Mouse (Mus musculus) stomach, embryonic 16.5 days (tissue): ENCODE measurements at regions not wholly inside any gene's neighbourhood (a gene's known extent, or its start where the extent isn't known, plus 50 kb on each side); places are given as distances from the start of the nearest gene placed in this dataset.

Experiments used
- ATAC-seq: fragments of 200-750 bp; cut with Nextera tagmentation; 2 replicates; pipeline ENCODE4 v1.8.0; 2017; ENCODE audit warnings: moderate number of reproducible peaks, moderate TSS enrichment; ENCODE audit not compliant: insufficient read depth, low FRiP score
- H3K27ac ChIP-seq: fragments of 300-500 bp; sonication (generic); 2 replicates; pipeline ENCODE4 v1.5.1; 2014; ENCODE audit warnings: low read length
- H3K27me3 ChIP-seq: fragments of 300-500 bp; sonication (generic); 2 replicates; pipeline ENCODE4 v1.6.1; 2014; ENCODE audit warnings: low read length, control low read depth, mixed read lengths; ENCODE audit not compliant: control insufficient read depth, insufficient read depth
- H3K36me3 ChIP-seq: fragments of 300-500 bp; sonication (generic); 2 replicates; pipeline ENCODE4 v1.6.1; 2014; ENCODE audit warnings: low read length; ENCODE audit not compliant: control insufficient read depth, insufficient read depth
- H3K4me1 ChIP-seq: fragments of 300-500 bp; sonication (generic); 2 replicates; pipeline ENCODE4 v1.6.1; 2014; ENCODE audit warnings: low read length, control low read depth, mixed read lengths; ENCODE audit not compliant: control insufficient read depth, insufficient read depth
- H3K4me2 ChIP-seq: fragments of 300-500 bp; sonication (generic); 2 replicates; pipeline ENCODE4 v1.6.1; 2014; ENCODE audit warnings: low read depth, low read length, mixed read lengths
- H3K4me3 ChIP-seq: fragments of 300-500 bp; sonication (generic); replicated peaks from 2 replicates; pipeline ENCODE4 v1.5.1; 2014; ENCODE audit warnings: mild to moderate bottlenecking, low read length
- H3K9ac ChIP-seq: fragments of 300-500 bp; sonication (generic); 2 replicates; pipeline ENCODE4 v1.6.1; 2014; ENCODE audit warnings: low read length
- H3K9me3 ChIP-seq: fragments of 300-500 bp; sonication (generic); replicated peaks from 2 replicates; pipeline ENCODE4 v1.6.1; 2016; ENCODE audit warnings: low read length, control low read depth; ENCODE audit not compliant: control insufficient read depth
- WGBS: fragments of 180-500 bp; shearing (Covaris S2); extraction: QIAGEN DNeasy Blood & Tissue Kit; methylation state at CpG from one replicate; pipeline ENCODE4 v1.1.7; 2014; 5-methylcytosine and 5-hydroxymethylcytosine counted together

DNA sequence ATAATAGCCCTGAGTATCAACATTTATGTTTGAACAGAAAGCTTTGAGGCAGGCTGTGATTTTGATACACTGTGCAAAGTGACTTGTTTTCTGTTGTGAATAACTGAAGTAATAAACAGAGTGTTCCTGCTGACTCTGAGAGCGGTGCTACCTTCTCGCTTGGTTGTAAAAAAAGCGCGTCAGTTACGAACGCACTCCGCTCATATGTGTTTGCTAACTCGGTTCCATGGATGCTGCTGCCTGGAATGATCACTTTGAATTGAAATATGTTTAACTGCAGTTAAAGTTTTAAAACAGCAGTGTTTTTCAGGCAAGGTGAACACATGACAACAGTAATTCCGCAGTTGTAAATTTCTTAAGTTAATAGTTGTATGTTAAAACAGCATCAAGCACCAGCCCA is 567.7 kb downstream of the Prkd1 start:
- no peak overlapping the region for H3K4me2 ChIP-seq
- H3K4me3 ChIP-seq, result no peak overlapping the region
- no peak overlapping the region for H3K9ac ChIP-seq
- no peaks in the 10 kb centered on the region for H3K27me3 ChIP-seq
- ATAC-seq, result no peak
- 88% methylated on average over 9 of the region's 9 CpGs for whole genome bisulfite sequencing
- no peaks in the 10 kb centered on the region for H3K9me3 ChIP-seq
- no peaks in the 10 kb centered on the region for H3K36me3 ChIP-seq
- H3K4me1 ChIP-seq, result no peaks in the 10 kb centered on the region
- H3K27ac ChIP-seq, result no peak overlapping the region

DNA sequence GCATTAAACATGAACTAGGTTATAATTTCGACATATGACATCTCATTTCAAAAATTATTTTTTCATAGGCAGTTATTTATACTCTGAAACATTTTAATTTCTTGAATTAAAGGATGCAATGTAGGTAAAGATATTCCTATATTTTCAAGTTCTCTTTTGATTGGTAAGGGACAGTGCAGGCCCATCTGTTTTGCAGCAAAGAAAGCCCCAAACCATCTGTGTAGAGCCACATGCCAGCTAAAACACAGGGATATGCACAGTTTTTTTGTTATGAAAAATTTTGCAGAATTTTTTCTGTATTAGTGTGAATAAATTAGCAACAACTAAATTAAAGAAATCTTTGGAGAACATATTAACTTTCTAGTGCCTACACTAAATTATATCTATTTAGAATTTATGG is 567.3 kb downstream of the Prkd1 start:
- no peak overlapping the region for H3K4me3 ChIP-seq
- no peak overlapping the region for H3K9ac ChIP-seq
- ATAC-seq, result no peak
- no peaks in the 10 kb centered on the region for H3K36me3 ChIP-seq
- H3K4me1 ChIP-seq, result no peaks in the 10 kb centered on the region
- H3K27me3 ChIP-seq, result no peaks in the 10 kb centered on the region
- no peak overlapping the region for H3K27ac ChIP-seq
- H3K9me3 ChIP-seq, result no peaks in the 10 kb centered on the region
- H3K4me2 ChIP-seq, result no peak overlapping the region
- 75% methylated on average over 1 of the region's 1 CpGs for WGBS

DNA sequence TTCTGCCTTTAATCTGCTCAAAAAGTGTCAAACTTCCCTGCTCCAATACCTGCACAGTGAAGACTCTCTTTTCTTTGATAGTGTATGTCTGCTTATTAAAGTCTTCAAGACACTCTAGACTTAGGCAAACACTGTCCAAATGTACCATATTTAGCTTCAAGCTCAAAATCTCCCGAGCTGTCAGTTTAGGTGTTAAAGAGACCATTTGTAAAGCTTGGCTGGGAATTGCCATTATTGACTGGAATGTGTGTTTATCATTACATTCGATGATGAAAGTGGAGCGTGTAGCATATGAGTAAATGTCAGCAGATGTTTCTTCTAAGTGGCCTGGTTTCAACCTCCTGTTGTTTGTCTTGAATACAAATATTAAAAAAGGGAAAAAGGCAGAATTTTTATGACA is 564.4 kb downstream of the Prkd1 start:
- H3K36me3 ChIP-seq, result no peaks in the 10 kb centered on the region
- no peaks in the 10 kb centered on the region for H3K27me3 ChIP-seq
- H3K4me2 ChIP-seq, result no peak overlapping the region
- no peak overlapping the region for H3K9ac ChIP-seq
- H3K4me1 ChIP-seq, result no peaks in the 10 kb centered on the region
- no peaks in the 10 kb centered on the region for H3K9me3 ChIP-seq
- no peak for ATAC-seq
- H3K4me3 ChIP-seq, result no peak overlapping the region
- no peak overlapping the region for H3K27ac ChIP-seq
- 35% methylated on average over 3 of the region's 3 CpGs for WGBS

DNA sequence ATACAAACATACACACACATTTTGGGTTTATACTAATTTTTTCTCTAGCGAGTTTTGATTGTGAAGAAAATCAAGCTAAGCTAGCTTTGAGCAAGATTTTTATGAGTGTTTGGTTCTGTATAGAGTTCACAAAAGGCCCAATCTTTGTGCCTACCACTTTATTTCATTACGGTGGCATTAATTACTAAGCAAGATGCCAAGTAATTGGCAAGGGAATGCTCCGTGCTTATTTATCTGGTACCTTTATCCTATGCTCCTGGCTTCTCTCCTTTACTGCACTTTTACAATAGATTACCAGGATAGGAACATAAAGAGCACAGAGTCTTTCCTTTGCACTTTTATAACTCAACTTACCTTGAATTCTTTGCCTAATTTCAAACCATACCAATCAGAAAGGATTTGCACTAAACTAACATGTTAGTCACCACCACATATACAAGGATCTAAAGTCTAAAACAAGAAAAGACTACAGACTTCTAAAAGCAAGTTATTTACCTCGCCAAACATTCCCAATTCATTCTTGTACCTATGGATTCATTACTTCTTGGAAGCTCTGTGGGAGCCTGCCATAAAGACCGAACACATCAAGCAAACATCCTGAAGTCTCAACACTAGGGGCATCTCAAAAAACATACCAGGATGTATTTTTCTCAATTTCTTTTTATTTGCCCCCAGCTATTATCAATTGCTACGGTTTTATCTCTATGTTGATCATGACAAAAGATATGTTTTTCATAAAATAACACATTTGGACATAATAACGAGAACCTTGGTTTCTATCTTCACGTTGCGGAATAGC is 537.5 kb downstream of the Prkd1 start:
- Histone ChIP-seq H3K36me3 (no peaks in the 10 kb centered on the region), H3K27ac (no peak overlapping the region), H3K4me3 (no peak overlapping the region), H3K4me2 (no peak overlapping the region), H3K9me3 (no peaks in the 10 kb centered on the region), H3K9ac (no peak overlapping the region), H3K27me3 (no peaks in the 10 kb centered on the region), H3K4me1 (no peaks in the 10 kb centered on the region)
- 86% methylated on average over 9 of the region's 9 CpGs for WGBS
- no peak for ATAC-seq

DNA sequence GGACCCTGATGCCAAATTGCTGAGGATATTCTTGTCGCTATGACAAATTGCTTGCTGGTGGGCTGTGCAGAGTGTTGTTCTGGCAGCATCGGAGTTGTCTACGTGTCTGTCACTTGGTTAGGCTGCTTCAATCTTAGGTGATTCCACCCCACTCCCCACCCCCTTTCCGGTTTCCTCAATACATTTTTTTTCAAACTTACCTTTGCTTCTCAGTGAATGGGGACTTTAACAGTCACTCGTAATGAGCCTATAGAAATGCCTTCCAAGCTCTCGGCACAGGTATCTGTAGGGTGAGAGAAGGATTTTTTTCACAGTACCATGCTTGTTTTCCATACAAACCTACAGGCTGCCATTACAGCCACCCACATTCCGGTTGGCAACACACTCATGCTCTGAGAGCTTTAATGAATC is 536.8 kb downstream of the Prkd1 start:
- no peak for ATAC-seq
- no peak overlapping the region for H3K9ac ChIP-seq
- H3K9me3 ChIP-seq, result no peaks in the 10 kb centered on the region
- WGBS, result 78% methylated on average over 7 of the region's 7 CpGs
- no peak overlapping the region for H3K27ac ChIP-seq
- H3K36me3 ChIP-seq, result no peaks in the 10 kb centered on the region
- no peaks in the 10 kb centered on the region for H3K4me1 ChIP-seq
- H3K4me3 ChIP-seq, result no peak overlapping the region
- H3K4me2 ChIP-seq, result no peak overlapping the region
- H3K27me3 ChIP-seq, result no peaks in the 10 kb centered on the region

DNA sequence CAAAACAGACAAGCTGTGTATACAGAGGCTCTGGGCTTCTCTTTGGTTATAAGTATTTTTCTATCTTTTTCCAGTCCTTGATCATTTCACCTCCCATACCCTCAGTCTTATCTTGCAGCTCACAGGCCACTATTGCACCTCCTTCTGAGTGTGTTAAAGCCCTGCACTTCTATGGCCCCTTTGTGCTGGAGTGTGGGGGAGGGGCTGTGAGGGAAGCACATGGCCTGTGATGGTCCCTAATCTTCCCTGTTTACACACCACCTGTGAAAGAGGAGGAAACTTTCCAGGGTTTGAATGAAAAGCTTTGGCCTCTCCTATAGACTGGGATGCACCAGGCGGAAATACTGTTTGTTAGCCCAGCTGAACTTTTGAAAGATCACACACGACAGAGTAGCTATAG is 533.0 kb downstream of the Prkd1 start:
- WGBS, result 52% methylated on average over 2 of the region's 2 CpGs
- Histone ChIP-seq H3K4me3 (no peak overlapping the region), H3K27ac (no peak overlapping the region), H3K27me3 (no peaks in the 10 kb centered on the region), H3K4me2 (no peak overlapping the region), H3K9me3 (no peaks in the 10 kb centered on the region), H3K36me3 (no peaks in the 10 kb centered on the region), H3K4me1 (no peaks in the 10 kb centered on the region), H3K9ac (no peak overlapping the region)
- ATAC-seq, result no peak; the same call in 1 of the 2 replicates

DNA sequence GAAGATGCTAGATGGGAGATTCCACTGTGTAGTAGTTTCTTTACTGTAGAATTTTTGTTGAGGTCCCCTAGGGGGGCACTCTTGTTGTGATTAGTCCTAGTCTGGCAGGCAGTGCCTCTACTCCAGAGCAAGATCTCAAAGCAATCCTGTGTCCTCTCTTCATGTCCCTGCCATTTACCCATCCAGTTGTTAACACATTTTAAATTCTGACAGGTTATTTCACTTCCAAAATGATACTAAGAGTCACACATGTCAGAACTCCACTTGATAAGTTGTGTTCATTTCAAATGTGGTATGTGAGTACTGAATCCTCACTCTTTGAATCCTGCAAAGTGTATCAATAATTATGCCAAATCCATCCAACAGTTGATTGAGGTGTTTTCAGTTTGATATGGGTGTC is 530.6 kb downstream of the Prkd1 start:
- Histone ChIP-seq H3K9ac (no peak overlapping the region), H3K36me3 (no peaks in the 10 kb centered on the region), H3K4me1 (no peaks in the 10 kb centered on the region), H3K4me2 (no peak overlapping the region), H3K27me3 (no peaks in the 10 kb centered on the region), H3K27ac (no peak overlapping the region), H3K9me3 (no peaks in the 10 kb centered on the region), H3K4me3 (no peak overlapping the region)
- no peak for ATAC-seq

DNA sequence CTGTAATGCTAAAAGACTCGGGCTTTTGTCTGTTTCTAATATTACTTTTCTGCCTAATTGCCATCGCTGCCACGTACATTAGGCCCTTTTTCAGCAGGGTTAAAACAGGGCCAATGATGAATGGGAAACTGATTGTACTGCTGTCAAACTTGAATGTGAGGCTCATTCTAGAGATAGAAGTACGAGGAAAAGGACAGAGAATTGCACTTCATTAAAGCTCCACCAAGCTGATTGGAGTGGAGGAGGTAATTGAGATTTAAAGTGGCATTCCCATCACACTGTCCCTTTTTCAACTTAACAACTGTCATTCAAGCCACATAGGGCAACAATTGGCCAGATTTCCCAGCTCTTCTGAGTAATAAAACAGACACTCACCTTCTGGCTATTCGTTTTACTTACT is 526.8 kb downstream of the Prkd1 start:
- no peaks in the 10 kb centered on the region for H3K9me3 ChIP-seq
- H3K27me3 ChIP-seq, result no peaks in the 10 kb centered on the region
- WGBS, result 52% methylated on average over 5 of the region's 5 CpGs
- no peaks in the 10 kb centered on the region for H3K4me1 ChIP-seq
- ATAC-seq, result no peak
- no peak overlapping the region for H3K4me3 ChIP-seq
- no peaks in the 10 kb centered on the region for H3K36me3 ChIP-seq
- no peak overlapping the region for H3K4me2 ChIP-seq
- no peak overlapping the region for H3K9ac ChIP-seq
- H3K27ac ChIP-seq, result no peak overlapping the region

DNA sequence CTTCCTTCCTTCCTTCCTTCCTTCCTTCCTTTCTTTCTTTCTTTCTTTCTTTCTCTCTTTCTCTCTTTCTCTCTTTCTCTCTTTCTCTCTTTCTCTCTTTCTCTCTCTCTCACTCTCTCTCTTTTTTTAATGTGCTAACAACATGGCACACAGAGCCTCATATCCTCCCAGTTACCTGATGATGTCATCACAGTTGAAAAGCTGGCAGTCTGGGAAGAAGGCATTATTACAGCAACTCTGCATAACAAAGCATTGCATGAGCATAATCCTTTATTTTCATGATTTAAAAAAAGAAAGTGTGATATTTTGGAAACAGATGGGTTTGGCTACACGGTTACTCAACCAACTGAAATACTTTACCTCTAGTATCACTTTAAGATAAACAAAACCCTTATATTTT is 525.9 kb downstream of the Prkd1 start:
- no peak overlapping the region for H3K4me3 ChIP-seq
- no peak overlapping the region for H3K9ac ChIP-seq
- H3K27ac ChIP-seq, result no peak overlapping the region
- H3K9me3 ChIP-seq, result no peaks in the 10 kb centered on the region
- no peaks in the 10 kb centered on the region for H3K27me3 ChIP-seq
- ATAC-seq, result no peak
- H3K4me1 ChIP-seq, result no peaks in the 10 kb centered on the region
- H3K4me2 ChIP-seq, result no peak overlapping the region
- H3K36me3 ChIP-seq, result no peaks in the 10 kb centered on the region
- 76% methylated on average over 1 of the region's 1 CpGs for whole genome bisulfite sequencing
